Mouse (Mus musculus) lung, postnatal 0 days (tissue): ENCODE data around the gene Impdh1.

Source experiments
- CTCF ChIP-seq: IDR thresholded peaks from 2 replicates; pipeline ENCODE4 v1.5.1; 2016; ENCODE audit warnings: antibody characterized with exemption, mild to moderate bottlenecking
- EP300 ChIP-seq: IDR thresholded peaks from 2 replicates; pipeline ENCODE4 v1.6.1; 2016; ENCODE audit warnings: antibody characterized with exemption, mild to moderate bottlenecking, control low read depth

DNA sequence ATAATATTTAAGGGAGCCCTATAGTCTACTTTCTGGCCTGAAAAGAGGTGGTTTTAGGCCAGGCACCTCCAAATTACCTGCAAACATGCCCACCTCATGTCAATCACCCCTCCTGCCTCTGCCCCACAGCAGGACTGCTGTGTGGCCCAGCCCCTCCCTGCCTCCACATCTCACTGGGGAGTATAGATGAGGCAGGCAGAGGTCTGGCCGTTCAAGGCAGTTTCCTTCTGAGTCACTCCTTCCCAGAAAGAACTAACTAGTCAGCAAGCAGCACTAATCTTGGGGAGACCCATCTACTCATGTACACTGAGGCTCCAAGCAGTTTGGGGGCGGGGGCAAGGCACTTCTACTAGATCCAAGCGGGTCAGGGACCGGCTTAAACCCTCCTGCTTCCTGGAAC lies 30.9 kb upstream of the Impdh1 start:
- TF ChIP-seq CTCF, result no peak
- TF ChIP-seq EP300, result no peak
